Mouse (Mus musculus) G1E (cell line): Measurements from ENCODE around the gene 9130409I23Rik. TPM values are rescaled to one million over a fixed set of nuclear protein-coding genes. Genes with fewer than 3 reads are reported as not detected.

Experiments
- ATAC-seq: 2 replicates; pipeline ENCODE4 v1.8.0; 2016; ENCODE audit warnings: mild to moderate bottlenecking; ENCODE audit not compliant: insufficient number of reproducible peaks, poor library complexity, low FRiP score, severe bottlenecking; ENCODE audit errors: extremely low read depth
- DNase-seq: peaks from one replicate; pipeline ENCODE4 v3.0.0; 2012; ENCODE audit warnings: low spot score
- H3K27me3 ChIP-seq: 2 replicates; pipeline ENCODE4 v1.6.1; 2012; ENCODE audit warnings: mild to moderate bottlenecking, low read length, inconsistent platforms; ENCODE audit not compliant: insufficient read depth
- H3K36me3 ChIP-seq: replicated peaks from 2 replicates; pipeline ENCODE3; 2012; ENCODE audit warnings: mild to moderate bottlenecking, inconsistent platforms
- H3K4me1 ChIP-seq: 2 replicates; pipeline ENCODE4 v1.6.1; 2012; ENCODE audit warnings: low read depth, low read length, inconsistent platforms, mixed read lengths; ENCODE audit not compliant: insufficient read depth
- H3K4me3 ChIP-seq: 2 replicates; pipeline ENCODE4 v1.5.1; 2012; ENCODE audit warnings: low read depth, mild to moderate bottlenecking, inconsistent platforms, low read length, moderate library complexity, mixed read lengths
- H3K9me3 ChIP-seq: replicated peaks from 2 replicates; pipeline ENCODE4 v1.6.1; 2012; ENCODE audit warnings: inconsistent platforms
- CTCF ChIP-seq: IDR thresholded peaks from 2 replicates; pipeline ENCODE4 v1.5.1; 2012; ENCODE audit warnings: low read depth, low read length, inconsistent platforms, mixed read lengths
- GATA1 ChIP-seq: IDR thresholded peaks from 2 replicates; pipeline ENCODE4 v1.6.1; 2012; ENCODE audit warnings: borderline replicate concordance, low read length, inconsistent platforms, mixed read lengths
- GATA2 ChIP-seq: IDR thresholded peaks from 2 replicates; pipeline ENCODE4 v1.6.1; 2012; ENCODE audit warnings: low read depth, low read length, inconsistent platforms, borderline replicate concordance
- POLR2AphosphoS5 ChIP-seq: IDR thresholded peaks from 2 replicates; pipeline ENCODE4 v1.6.1; 2012; ENCODE audit warnings: low read depth, low read length, inconsistent platforms; ENCODE audit not compliant: insufficient replicate concordance
- TAL1 ChIP-seq: conservative IDR thresholded peaks from 2 replicates; pipeline ENCODE4 v1.6.1; 2012; ENCODE audit warnings: low read depth, low read length, inconsistent platforms, mixed read lengths
- polyA plus RNA-seq: library from polyadenylated mRNA; stranded (reverse); fragments of >175 nt; gene quantifications from 2 replicates; pipeline ENCODE4 v1.2.3, GENCODE M21; 2012
- total RNA-seq, 2 experiments: library from RNA; stranded (forward) in 1 of 2; stranded (reverse) in 1 of 2; fragments of 200-1000 nt in 1 of 2; fragments of >200 nt in 1 of 2; fragmentation: Nextera tagmentation in 1 of 2; gene quantifications; 2 replicates each; pipeline ENCODE4 v1.2.3; 2014 to 2017

The 9130409I23Rik gene
- total and polyA plus RNA-seq, 3 experiments, result 0.05 TPM; not detected in 2

- no peaks in the 10 kb centered on the region for H3K36me3 ChIP-seq
- peaks cover 42% of the 10 kb centered on the region for H3K27me3 ChIP-seq
- peaks cover 3% of the 10 kb centered on the region for H3K4me1 ChIP-seq
- DNase-seq, result no peak
- no peak for ATAC-seq
- H3K9me3 ChIP-seq, result no peaks in the 10 kb centered on the region
- H3K4me3 ChIP-seq, result no peak overlapping the region
- TF ChIP-seq TAL1, result no peak
- no peak for TF ChIP-seq GATA1
- no peak for TF ChIP-seq CTCF
- no peak for TF ChIP-seq POLR2AphosphoS5
- no peak for TF ChIP-seq GATA2
Measured at GRCm38 (mm10) chr1:181073075-181073474, 22.0 kb downstream of the 9130409I23Rik start.

- ATAC-seq, result no peak
- H3K9me3 ChIP-seq, result no peaks in the 10 kb centered on the region
- DNase-seq, result peak; percentile 15
Measured at GRCm38 (mm10) chr1:181084021-181084420, 33.0 kb downstream of the 9130409I23Rik start.

GRCm38 (mm10) chr1:181090048-181090447 is 39.0 kb downstream of the 9130409I23Rik start:
- no peak for ATAC-seq
- H3K4me3 ChIP-seq, result no peak overlapping the region
- no peaks in the 10 kb centered on the region for H3K4me1 ChIP-seq
- DNase-seq, result no peak
- H3K36me3 ChIP-seq, result peaks cover 44% of the 10 kb centered on the region
- peaks cover under 1% of the 10 kb centered on the region; the same call in 1 of the 2 replicates for H3K27me3 ChIP-seq
- TF ChIP-seq CTCF (no peak), TAL1 (no peak), GATA1 (no peak), GATA2 (no peak), POLR2AphosphoS5 (no peak)
- no peaks in the 10 kb centered on the region for H3K9me3 ChIP-seq

More at GRCm38 (mm10) chr1:181084021-181084420, 33.0 kb downstream of the 9130409I23Rik start:
- H3K4me1 ChIP-seq, result no peaks in the 10 kb centered on the region
- H3K27me3 ChIP-seq, result peaks cover 14% of the 10 kb centered on the region
- no peaks in the 10 kb centered on the region for H3K36me3 ChIP-seq
- TF ChIP-seq TAL1 (no peak), GATA1 (no peak), CTCF (no peak), GATA2 (no peak), POLR2AphosphoS5 (no peak)
- no peak overlapping the region for H3K4me3 ChIP-seq

Other genes starting within 250 kb of the 9130409I23Rik start
- 1,182 and 1,327 TPM in 2 replicates for gene H3f3a, start 237.3 kb upstream of the 9130409I23Rik start, total RNA-seq (2014; fragmentation: Nextera tagmentation)
- gene H3f3a, start 237.3 kb upstream of the 9130409I23Rik start, total RNA-seq (2017), result 2,511 and 3,138 TPM in 2 replicates
- 1,136 and 1,527 TPM in 2 replicates for gene H3f3a, start 237.3 kb upstream of the 9130409I23Rik start, polyA plus RNA-seq
- gene Sde2, start 200.1 kb upstream of the 9130409I23Rik start, total RNA-seq (2014; fragmentation: Nextera tagmentation), result 41.0 and 43.2 TPM in 2 replicates
- gene Sde2, start 200.1 kb upstream of the 9130409I23Rik start, total RNA-seq (2017), result 52.6 and 72.2 TPM in 2 replicates
- 37.2 and 51.6 TPM in 2 replicates for gene Sde2, start 200.1 kb upstream of the 9130409I23Rik start, polyA plus RNA-seq
- not detected in 2 replicates for gene Lefty2, start 158.1 kb upstream of the 9130409I23Rik start, total RNA-seq (2014; fragmentation: Nextera tagmentation)
- 0.06 and 0.11 TPM in 2 replicates for gene Lefty2, start 158.1 kb upstream of the 9130409I23Rik start, total RNA-seq (2017)
- gene Lefty2, start 158.1 kb upstream of the 9130409I23Rik start, polyA plus RNA-seq, result not detected in 2 replicates
- gene Pycr2, start 146.9 kb upstream of the 9130409I23Rik start, total RNA-seq (2014; fragmentation: Nextera tagmentation), result 22.7 and 24.8 TPM in 2 replicates
- gene Pycr2, start 146.9 kb upstream of the 9130409I23Rik start, total RNA-seq (2017), result 23.2 and 26.4 TPM in 2 replicates
- gene Pycr2, start 146.9 kb upstream of the 9130409I23Rik start, polyA plus RNA-seq, result 122 and 154 TPM in 2 replicates
- not detected in 2 replicates for gene Lefty1, start 116.2 kb upstream of the 9130409I23Rik start, total RNA-seq (2014; fragmentation: Nextera tagmentation)
- gene Lefty1, start 116.2 kb upstream of the 9130409I23Rik start, total RNA-seq (2017), result not detected in 2 replicates
- gene Lefty1, start 116.2 kb upstream of the 9130409I23Rik start, polyA plus RNA-seq, result 0.08 TPM in 1 of 2 replicates, not detected in the other
- 3.2 and 4.3 TPM in 2 replicates for gene Tmem63a, start 108.9 kb upstream of the 9130409I23Rik start, total RNA-seq (2014; fragmentation: Nextera tagmentation)
- 2.8 and 3.1 TPM in 2 replicates for gene Tmem63a, start 108.9 kb upstream of the 9130409I23Rik start, total RNA-seq (2017)
- 2.8 and 3.4 TPM in 2 replicates for gene Tmem63a, start 108.9 kb upstream of the 9130409I23Rik start, polyA plus RNA-seq
- not detected in 2 replicates for gene Ephx1, start 30.3 kb upstream of the 9130409I23Rik start, total RNA-seq (2014; fragmentation: Nextera tagmentation)
- not detected in 2 replicates for gene Ephx1, start 30.3 kb upstream of the 9130409I23Rik start, total RNA-seq (2017)
- gene Ephx1, start 30.3 kb upstream of the 9130409I23Rik start, polyA plus RNA-seq, result not detected in 2 replicates
- 104 and 111 TPM in 2 replicates for gene Nvl, start 93.0 kb downstream of the 9130409I23Rik start, total RNA-seq (2014; fragmentation: Nextera tagmentation)
- 41.0 and 48.0 TPM in 2 replicates for gene Nvl, start 93.0 kb downstream of the 9130409I23Rik start, total RNA-seq (2017)
- gene Nvl, start 93.0 kb downstream of the 9130409I23Rik start, polyA plus RNA-seq, result 3.1 and 3.3 TPM in 2 replicates
- gene Cnih4, start 93.5 kb downstream of the 9130409I23Rik start, total RNA-seq (2014; fragmentation: Nextera tagmentation), result 51.6 and 56.2 TPM in 2 replicates
- 41.8 and 55.8 TPM in 2 replicates for gene Cnih4, start 93.5 kb downstream of the 9130409I23Rik start, total RNA-seq (2017)
- gene Cnih4, start 93.5 kb downstream of the 9130409I23Rik start, polyA plus RNA-seq, result 5.4 and 5.9 TPM in 2 replicates
- gene Wdr26, start 160.8 kb downstream of the 9130409I23Rik start, total RNA-seq (2014; fragmentation: Nextera tagmentation), result 239 and 297 TPM in 2 replicates
- gene Wdr26, start 160.8 kb downstream of the 9130409I23Rik start, total RNA-seq (2017), result 96.4 and 101 TPM in 2 replicates
- gene Wdr26, start 160.8 kb downstream of the 9130409I23Rik start, polyA plus RNA-seq, result 28.1 and 39.9 TPM in 2 replicates